Comparison of ENCODE assay signal across 21 mouse cellular contexts in the genomic region with DNA sequence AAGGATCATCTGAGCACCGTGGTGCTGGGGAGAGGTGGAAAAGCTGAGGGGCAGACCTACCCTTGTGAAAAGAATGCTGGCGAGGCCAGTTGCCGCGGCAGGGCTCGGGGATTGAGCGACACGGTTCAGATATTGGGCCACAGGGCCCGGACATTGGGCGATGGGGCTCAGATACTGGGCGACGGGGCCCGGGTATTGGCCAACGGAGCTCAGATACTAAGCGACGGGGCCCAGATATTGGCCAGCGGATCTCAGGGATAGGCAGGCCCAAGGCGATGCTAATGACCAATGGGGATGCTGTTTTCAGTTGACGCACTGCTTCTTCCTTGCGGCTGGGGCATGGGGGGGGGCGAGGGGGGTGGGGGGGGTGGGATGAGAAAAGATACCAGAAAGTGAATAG. TPM values are rescaled to one million over a fixed set of nuclear protein-coding genes. Genes with fewer than 3 reads are reported as not detected.
DNase-seq lines count a peak whose midpoint lies in the region; ATAC-seq and TF ChIP-seq lines count a peak whose summit lies in the region.
"Had no signal": no experiment of that assay in that cellular context is flagged by ENCODE, and none has a peak within 500 bp of the region (broad histone marks: within the 10 kb centered on the region; RNA-seq: fewer than 3 reads in every experiment).

No protein-coding gene starts in this region.

- H3K27ac ChIP-seq in hindbrain, embryonic 14.5 days: no peak overlapping the region
- no peak overlapping the region for H3K27ac ChIP-seq in hindbrain, embryonic 11.5 days (ENCODE audit: low read depth, low read length)
- H3K27ac ChIP-seq in cerebellum, adult 2 months (ENCODE audit: insufficient read depth, low read length): no peak overlapping the region
- H3K27ac ChIP-seq in embryonic facial prominence, embryonic 10.5 days (replicated peaks): peak overlapping the region; percentile 19; the same call in 1 of the 2 replicates
- H3K27ac ChIP-seq in thymus, adult 2 months (ENCODE audit: control insufficient read depth, insufficient read depth, low read length): no peak overlapping the region
- H3K27ac ChIP-seq: embryonic facial prominence, embryonic 12.5 days; liver, embryonic 12.5 days had no signal

- no peaks in the 10 kb centered on the region for H3K9me3 ChIP-seq in hindbrain, embryonic 14.5 days (ENCODE audit: control insufficient read depth, low read length)
- H3K9me3 ChIP-seq in hindbrain, embryonic 11.5 days (ENCODE audit: control insufficient read depth, low read length): no peaks in the 10 kb centered on the region
- no peaks in the 10 kb centered on the region for H3K9me3 ChIP-seq in embryonic facial prominence, embryonic 10.5 days
- H3K9me3 ChIP-seq: embryonic facial prominence, embryonic 12.5 days; liver, embryonic 12.5 days had no signal

- H3K4me1 ChIP-seq in hindbrain, embryonic 14.5 days (replicated peaks; ENCODE audit: control insufficient read depth, insufficient read depth, low read length): no peaks in the 10 kb centered on the region
- H3K4me1 ChIP-seq in hindbrain, embryonic 11.5 days (replicated peaks; ENCODE audit: control insufficient read depth, insufficient read depth, low read length): no peaks in the 10 kb centered on the region
- no peaks in the 10 kb centered on the region; the same call in 1 of the 2 replicates for H3K4me1 ChIP-seq in cerebellum, adult 2 months (ENCODE audit: control insufficient read depth, insufficient read depth, low read length)
- H3K4me1 ChIP-seq in embryonic facial prominence, embryonic 10.5 days: peaks cover 14% of the 10 kb centered on the region
- no peaks in the 10 kb centered on the region for H3K4me1 ChIP-seq in thymus, adult 2 months (replicated peaks; ENCODE audit: control insufficient read depth, insufficient read depth, low read length)
- H3K4me1 ChIP-seq: liver, embryonic 12.5 days had no signal

- no peak for DNase-seq in hindbrain, embryonic 14.5 days (ENCODE audit: low spot score)
- DNase-seq in hindbrain, embryonic 11.5 days (ENCODE audit: low spot score): no peak
- peak; percentile 9 for DNase-seq in brain, embryonic 14.5 days (ENCODE audit: low read depth)
- peak; percentile 70 to 77 for DNase-seq in cerebellum, adult 2 months
- DNase-seq in embryonic facial prominence, embryonic 10.5 days (ENCODE audit: low spot score): no peak
- no peak for DNase-seq in thymus, adult 2 months
- no peak for DNase-seq in T-cell, adult 2 months (ENCODE audit: low spot score)
- DNase-seq: gastrocnemius, postnatal 36 days; heart, postnatal 36 days; kidney, adult 9 months; kidney, postnatal 4 days; lung, embryonic 14.5 days; lung, postnatal 4 days; right cerebral cortex, adult 18-20 months; thymus, adult 18-20 months had no signal

- no peak for TF ChIP-seq POLR2A in brain, embryonic 14.5 days (IDR thresholded peaks at IDR 0.05; ENCODE audit: borderline replicate concordance, extremely low read depth, insufficient read depth, insufficient read length, poor library complexity, severe bottlenecking)
- 0 out of 2 replicates have a peak, but pooled peaks have one; percentile 22 for TF ChIP-seq POLR2A in cerebellum, adult 2 months (IDR thresholded peaks at IDR 0.05; ENCODE audit: borderline replicate concordance, insufficient read depth, low read length)
- TF ChIP-seq POLR2A in thymus, adult 2 months (IDR thresholded peaks at IDR 0.05; ENCODE audit: control insufficient read depth, extremely low read depth, insufficient read depth, low read length, poor library complexity): no peak

- H3K36me3 ChIP-seq in hindbrain, embryonic 14.5 days (replicated peaks; ENCODE audit: control insufficient read depth, insufficient read depth): no peaks in the 10 kb centered on the region
- H3K36me3 ChIP-seq in hindbrain, embryonic 11.5 days (ENCODE audit: control insufficient read depth, insufficient read depth, low read length): no peaks in the 10 kb centered on the region
- H3K36me3 ChIP-seq in embryonic facial prominence, embryonic 10.5 days (replicated peaks): no peaks in the 10 kb centered on the region; the same call in 1 of the 2 replicates
- H3K36me3 ChIP-seq in thymus, adult 2 months (ENCODE audit: control insufficient read depth, insufficient read depth, low read length): peaks cover 36% of the 10 kb centered on the region
- H3K36me3 ChIP-seq: embryonic facial prominence, embryonic 12.5 days had no signal

- no peak overlapping the region for H3K4me2 ChIP-seq in hindbrain, embryonic 14.5 days (replicated peaks)
- no peak overlapping the region for H3K4me2 ChIP-seq in hindbrain, embryonic 11.5 days (replicated peaks; ENCODE audit: low read depth, low read length)
- H3K4me2 ChIP-seq: embryonic facial prominence, embryonic 12.5 days; heart, embryonic 11.5 days; liver, embryonic 12.5 days; lung, embryonic 14.5 days had no signal

- no peaks in the 10 kb centered on the region for H3K27me3 ChIP-seq in hindbrain, embryonic 14.5 days (ENCODE audit: control insufficient read depth, insufficient read depth, low read length)
- no peaks in the 10 kb centered on the region for H3K27me3 ChIP-seq in hindbrain, embryonic 11.5 days (ENCODE audit: control insufficient read depth, insufficient read depth, low read length)
- H3K27me3 ChIP-seq in cerebellum, adult 2 months (ENCODE audit: control insufficient read depth, insufficient read depth, low read length): no peaks in the 10 kb centered on the region
- H3K27me3 ChIP-seq in embryonic facial prominence, embryonic 10.5 days (replicated peaks; ENCODE audit: low read depth, poor library complexity, severe bottlenecking): no peaks in the 10 kb centered on the region
- H3K27me3 ChIP-seq in thymus, adult 2 months (ENCODE audit: control insufficient read depth, insufficient read depth, low read length): no peaks in the 10 kb centered on the region
- H3K27me3 ChIP-seq: embryonic facial prominence, embryonic 12.5 days; liver, embryonic 12.5 days had no signal

- 80% methylated on average over 19 of the region's 20 CpGs for WGBS in hindbrain, embryonic 14.5 days
- WGBS in hindbrain, embryonic 11.5 days: 73% methylated on average over 20 of the region's 20 CpGs
- WGBS in cerebellum, adult 2 months: 67% methylated on average over 20 of the region's 20 CpGs
- 75% methylated on average over 20 of the region's 20 CpGs for WGBS in embryonic facial prominence, embryonic 10.5 days
- WGBS in thymus, adult 2 months: 97% methylated on average over 20 of the region's 20 CpGs

- no peak overlapping the region for H3K9ac ChIP-seq in hindbrain, embryonic 14.5 days
- no peak overlapping the region for H3K9ac ChIP-seq in hindbrain, embryonic 11.5 days (ENCODE audit: low read depth, low read length)
- H3K9ac ChIP-seq: embryonic facial prominence, embryonic 12.5 days; liver, embryonic 12.5 days; lung, embryonic 14.5 days had no signal

- no peak for TF ChIP-seq CTCF in brain, embryonic 14.5 days (IDR thresholded peaks at IDR 0.05; ENCODE audit: borderline replicate concordance, extremely low read depth, insufficient read depth, insufficient read length)
- no peak for TF ChIP-seq CTCF in cerebellum, adult 2 months (IDR thresholded peaks at IDR 0.05; ENCODE audit: borderline replicate concordance, insufficient read depth, low read depth, low read length)
- TF ChIP-seq CTCF in thymus, adult 2 months (IDR thresholded peaks at IDR 0.05; ENCODE audit: borderline replicate concordance, control insufficient read depth, extremely low read depth, insufficient read depth, low read length, poor library complexity): no peak

- H3K4me3 ChIP-seq in hindbrain, embryonic 14.5 days (replicated peaks; ENCODE audit: low read length): no peak overlapping the region
- H3K4me3 ChIP-seq in hindbrain, embryonic 11.5 days (ENCODE audit: low read depth, low read length): no peak overlapping the region
- peak overlapping the region; percentile 58 for H3K4me3 ChIP-seq in cerebellum, adult 2 months (replicated peaks; ENCODE audit: insufficient read depth, low read depth, low read length)
- H3K4me3 ChIP-seq in embryonic facial prominence, embryonic 10.5 days: no peak overlapping the region
- no peak overlapping the region for H3K4me3 ChIP-seq in thymus, adult 2 months (ENCODE audit: control insufficient read depth, insufficient read depth, low read length)
- H3K4me3 ChIP-seq: embryonic facial prominence, embryonic 12.5 days; liver, embryonic 12.5 days had no signal

- peak; percentile 31; the same call in 1 of the 2 replicates for ATAC-seq in hindbrain, embryonic 14.5 days (ENCODE audit: low FRiP score)
- ATAC-seq in hindbrain, embryonic 11.5 days (ENCODE audit: low FRiP score): no peak
- ATAC-seq: liver, embryonic 12.5 days had no signal

RNA-seq across cellular contexts. Expression of gene Helz2, which starts 10.7 kb away (rescaled TPM):
- polyA plus RNA-seq in hindbrain, embryonic 14.5 days (2014; fragmentation: Nextera tagmentation; extraction: Ambion mirVana): 0.22 and 0.70 TPM in 2 replicates
- 0.48 and 0.57 TPM in 2 replicates for polyA plus RNA-seq in hindbrain, embryonic 11.5 days (2014; fragmentation: Nextera tagmentation; extraction: Ambion mirVana)
- 1.7 and 1.8 TPM in 2 replicates for polyA plus RNA-seq in brain, embryonic 14.5 days (2012; rRNA removed)
- polyA plus RNA-seq in cerebellum, adult 2 months (2012; rRNA removed): 2.4 and 2.8 TPM in 2 replicates
- 1.1 and 1.4 TPM in 2 replicates for polyA plus RNA-seq in embryonic facial prominence, embryonic 10.5 days (2016; fragmentation: Nextera tagmentation; extraction: Ambion mirVana)
- 106 and 116 TPM in 2 replicates for polyA plus RNA-seq in thymus, adult 2 months (2012; rRNA removed)

RNA-seq across cellular contexts. Expression of gene Fndc11, which starts 11.4 kb away (rescaled TPM):
- not detected in 2 replicates for polyA plus RNA-seq in hindbrain, embryonic 14.5 days (2014; fragmentation: Nextera tagmentation; extraction: Ambion mirVana)
- 0.29 TPM in 1 of 2 replicates, not detected in the other for polyA plus RNA-seq in hindbrain, embryonic 11.5 days (2014; fragmentation: Nextera tagmentation; extraction: Ambion mirVana)
- polyA plus RNA-seq in brain, embryonic 14.5 days (2012; rRNA removed): 0.11 and 0.14 TPM in 2 replicates
- polyA plus RNA-seq in cerebellum, adult 2 months (2012; rRNA removed): 0.46 TPM in 1 of 2 replicates, not detected in the other
- 0.25 and 0.26 TPM in 2 replicates for polyA plus RNA-seq in embryonic facial prominence, embryonic 10.5 days (2016; fragmentation: Nextera tagmentation; extraction: Ambion mirVana)
- polyA plus RNA-seq in thymus, adult 2 months (2012; rRNA removed): 0.85 and 0.88 TPM in 2 replicates
- polyA plus RNA-seq: intestine, embryonic 14.5 days; neural tube, embryonic 11.5 days had no signal

RNA-seq across cellular contexts. Expression of gene Srms, which starts 18.2 kb away (rescaled TPM):
- polyA plus RNA-seq in hindbrain, embryonic 14.5 days (2014; fragmentation: Nextera tagmentation; extraction: Ambion mirVana): 0.29 and 0.48 TPM in 2 replicates
- polyA plus RNA-seq in hindbrain, embryonic 11.5 days (2014; fragmentation: Nextera tagmentation; extraction: Ambion mirVana): 0.15 and 0.22 TPM in 2 replicates
- 0.14 and 0.33 TPM in 2 replicates for polyA plus RNA-seq in brain, embryonic 14.5 days (2012; rRNA removed)
- polyA plus RNA-seq in cerebellum, adult 2 months (2012; rRNA removed): 0.41 and 0.46 TPM in 2 replicates
- polyA plus RNA-seq in embryonic facial prominence, embryonic 10.5 days (2016; fragmentation: Nextera tagmentation; extraction: Ambion mirVana): 0.05 and 0.16 TPM in 2 replicates
- 0.71 and 0.86 TPM in 2 replicates for polyA plus RNA-seq in thymus, adult 2 months (2012; rRNA removed)
- polyA plus RNA-seq: stomach, embryonic 14.5 days had no signal

RNA-seq across cellular contexts. Expression of gene Ptk6, which starts 28.6 kb away (rescaled TPM):
- not detected in 2 replicates for polyA plus RNA-seq in hindbrain, embryonic 14.5 days (2014; fragmentation: Nextera tagmentation; extraction: Ambion mirVana)
- not detected in 2 replicates for polyA plus RNA-seq in hindbrain, embryonic 11.5 days (2014; fragmentation: Nextera tagmentation; extraction: Ambion mirVana)
- 0.04 and 0.05 TPM in 2 replicates for polyA plus RNA-seq in brain, embryonic 14.5 days (2012; rRNA removed)
- polyA plus RNA-seq in cerebellum, adult 2 months (2012; rRNA removed): 0.03 and 0.07 TPM in 2 replicates
- not detected in 2 replicates for polyA plus RNA-seq in embryonic facial prominence, embryonic 10.5 days (2016; fragmentation: Nextera tagmentation; extraction: Ambion mirVana)
- polyA plus RNA-seq in thymus, adult 2 months (2012; rRNA removed): 0.22 and 0.32 TPM in 2 replicates
- polyA plus RNA-seq: embryonic facial prominence, embryonic 12.5 days; heart, embryonic 11.5 days; intestine, embryonic 14.5 days; lung, embryonic 14.5 days; neural tube, embryonic 11.5 days; stomach, embryonic 14.5 days had no signal

RNA-seq across cellular contexts. Expression of gene Ppdpf, which starts 44.1 kb away (rescaled TPM):
- 382 and 446 TPM in 2 replicates for polyA plus RNA-seq in hindbrain, embryonic 14.5 days (2014; fragmentation: Nextera tagmentation; extraction: Ambion mirVana)
- polyA plus RNA-seq in hindbrain, embryonic 11.5 days (2014; fragmentation: Nextera tagmentation; extraction: Ambion mirVana): 393 and 410 TPM in 2 replicates
- polyA plus RNA-seq in brain, embryonic 14.5 days (2012; rRNA removed): 252 and 381 TPM in 2 replicates
- polyA plus RNA-seq in cerebellum, adult 2 months (2012; rRNA removed): 110 and 111 TPM in 2 replicates
- polyA plus RNA-seq in embryonic facial prominence, embryonic 10.5 days (2016; fragmentation: Nextera tagmentation; extraction: Ambion mirVana): 351 and 375 TPM in 2 replicates
- 191 and 219 TPM in 2 replicates for polyA plus RNA-seq in thymus, adult 2 months (2012; rRNA removed)

Comparison
In these comparisons a context has a peak if more than half of its experiments do, and no peak if none do; other contexts are left out.
1. DNase-seq: peak in brain, embryonic 14.5 days (single experiment) and cerebellum, adult 2 months (2 of 2); none in hindbrain, embryonic 14.5 days (single experiment), hindbrain, embryonic 11.5 days (single experiment), embryonic facial prominence, embryonic 10.5 days (single experiment), thymus, adult 2 months (single experiment) and T-cell, adult 2 months (single experiment).
2. RNA of gene Helz2, which starts 10.7 kb away (polyA plus RNA-seq): 106 to 116 TPM in thymus, adult 2 months; 2.4 to 2.8 TPM in cerebellum, adult 2 months, 1.7 to 1.8 TPM in brain, embryonic 14.5 days, 1.1 to 1.4 TPM in embryonic facial prominence, embryonic 10.5 days, 0.22 to 0.70 TPM in hindbrain, embryonic 14.5 days and 0.48 to 0.57 TPM in hindbrain, embryonic 11.5 days; every median in the first group is over 10 times any median in the second.